Mouse (Mus musculus) heart, embryonic 15.5 days (tissue): Measurements from ENCODE around the gene Zfp990. TPM values are rescaled to one million over a fixed set of nuclear protein-coding genes. Genes with fewer than 3 reads are reported as not detected.

Source experiments
- polyA plus RNA-seq: library from polyadenylated mRNA; unstranded; fragments of >200 nt; fragmentation: Nextera tagmentation; extraction: Ambion mirVana; gene quantifications from 2 replicates; pipeline ENCODE4 v1.2.1, GENCODE M21; 2015

Zfp990 gene
- polyA plus RNA-seq, 1 experiment from 2014 or later, result not detected

Other genes with a start within 250 kb of the Zfp990 start
- gene Tnfrsf8, start 195.6 kb upstream of the Zfp990 start, polyA plus RNA-seq, result 0.18 and 2.3 TPM in 2 replicates
- 3.2 and 3.7 TPM in 2 replicates for gene Gm13212, start 74.4 kb downstream of the Zfp990 start, polyA plus RNA-seq
- gene Zfp980, start 159.9 kb downstream of the Zfp990 start, polyA plus RNA-seq, result not detected in 2 replicates